Mouse (Mus musculus) kidney, embryonic 16.5 days (tissue): ENCODE data around the gene Gda. TPM values are rescaled to one million over a fixed set of nuclear protein-coding genes. Genes with fewer than 3 reads are reported as not detected.

Source experiments
- ATAC-seq: fragments of 200-750 bp; cut with Nextera tagmentation; 2 replicates; pipeline ENCODE4 v1.8.0; 2017; ENCODE audit warnings: moderate TSS enrichment; ENCODE audit not compliant: low FRiP score, low TSS enrichment
- H3K27ac ChIP-seq: fragments of 300-500 bp; sonication (generic); 2 replicates; pipeline ENCODE4 v1.5.1; 2014; ENCODE audit warnings: low read length
- H3K27me3 ChIP-seq: fragments of 300-500 bp; sonication (generic); 2 replicates; pipeline ENCODE4 v1.6.1; 2014; ENCODE audit warnings: low read length, control low read depth, mixed read lengths; ENCODE audit not compliant: insufficient read depth
- H3K36me3 ChIP-seq: fragments of 300-500 bp; sonication (generic); 2 replicates; pipeline ENCODE4 v1.6.1; 2014; ENCODE audit warnings: low read length, control low read depth, mixed read lengths; ENCODE audit not compliant: insufficient read depth
- H3K4me1 ChIP-seq: fragments of 300-500 bp; sonication (generic); 2 replicates; pipeline ENCODE4 v1.6.1; 2014; ENCODE audit warnings: low read length, control low read depth, mixed read lengths; ENCODE audit not compliant: insufficient read depth
- H3K4me2 ChIP-seq: fragments of 300-500 bp; sonication (generic); replicated peaks from 2 replicates; pipeline ENCODE4 v1.6.1; 2014; ENCODE audit warnings: low read depth, low read length
- H3K4me3 ChIP-seq: fragments of 300-500 bp; sonication (generic); 2 replicates; pipeline ENCODE4 v1.5.1; 2014; ENCODE audit warnings: mild to moderate bottlenecking, low read length
- H3K9ac ChIP-seq: fragments of 300-500 bp; sonication (generic); replicated peaks from 2 replicates; pipeline ENCODE4 v1.6.1; 2014; ENCODE audit warnings: low read length
- H3K9me3 ChIP-seq: fragments of 300-500 bp; sonication (generic); 2 replicates; pipeline ENCODE4 v1.6.1; 2016; ENCODE audit warnings: low read length, control low read depth
- WGBS: fragments of 180-500 bp; shearing (Covaris S2); extraction: QIAGEN DNeasy Blood & Tissue Kit; methylation state at CpG from one replicate; pipeline ENCODE4 v1.1.7; 2014; 5-methylcytosine and 5-hydroxymethylcytosine counted together
- polyA plus RNA-seq: library from polyadenylated mRNA; unstranded; fragments of >200 nt; fragmentation: Nextera tagmentation; extraction: Ambion mirVana; gene quantifications from 2 replicates; pipeline ENCODE4 v1.2.1, GENCODE M21; 2015

Gene Gda
- polyA plus RNA-seq, 1 experiment from 2014 or later, result 0.06 TPM

DNA sequence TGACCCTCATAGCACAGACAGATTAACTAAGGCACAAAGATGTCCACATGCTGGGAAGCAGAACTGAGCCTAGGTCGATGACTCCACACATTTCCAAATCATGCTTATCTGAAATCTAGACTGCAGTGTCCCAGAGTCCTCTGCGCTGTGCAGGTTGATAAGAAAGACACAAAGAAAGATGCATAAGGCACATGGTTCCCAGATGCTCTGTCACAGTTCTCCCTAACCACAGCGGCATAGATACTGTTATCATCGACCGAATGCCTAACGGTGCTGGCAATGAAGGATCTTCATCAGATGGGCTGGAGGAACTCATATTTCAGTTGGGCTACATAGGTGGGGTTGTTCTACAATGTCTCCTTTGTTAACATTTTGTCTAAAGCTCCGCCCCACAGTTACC lies 49.5 kb downstream of the Gda start:
- Histone ChIP-seq H3K4me2 (no peak overlapping the region), H3K9me3 (no peaks in the 10 kb centered on the region), H3K9ac (no peak overlapping the region), H3K4me1 (no peaks in the 10 kb centered on the region), H3K27me3 (no peaks in the 10 kb centered on the region), H3K36me3 (no peaks in the 10 kb centered on the region), H3K4me3 (no peak overlapping the region), H3K27ac (no peak overlapping the region)
- ATAC-seq, result no peak
- WGBS, result 92% methylated on average over 7 of the region's 7 CpGs

DNA sequence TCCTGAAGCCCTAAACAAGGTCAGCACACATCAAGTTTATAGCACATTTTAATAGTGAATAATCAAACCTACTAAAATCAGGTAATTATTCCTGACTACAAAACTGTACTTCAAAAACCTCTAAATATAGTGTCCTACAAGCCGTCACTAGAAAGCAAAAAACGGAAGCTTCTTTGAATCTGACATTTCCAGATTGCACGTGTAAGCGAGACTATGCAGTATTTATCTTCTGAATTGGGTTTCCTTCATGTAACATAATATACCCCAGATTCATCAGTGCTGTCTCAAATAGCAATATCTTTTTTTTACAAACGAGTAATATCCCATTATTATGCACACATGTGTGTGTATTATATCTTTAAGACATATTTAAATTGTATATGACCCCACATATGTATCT lies 54.8 kb downstream of the Gda start:
- H3K4me1 ChIP-seq, result no peaks in the 10 kb centered on the region
- H3K27ac ChIP-seq, result no peak overlapping the region
- H3K4me2 ChIP-seq, result no peak overlapping the region
- H3K27me3 ChIP-seq, result no peaks in the 10 kb centered on the region
- H3K9me3 ChIP-seq, result no peaks in the 10 kb centered on the region
- no peak overlapping the region for H3K9ac ChIP-seq
- H3K4me3 ChIP-seq, result no peak overlapping the region
- no peaks in the 10 kb centered on the region for H3K36me3 ChIP-seq
- ATAC-seq, result no peak
- 80% methylated on average over 5 of the region's 5 CpGs for WGBS

DNA sequence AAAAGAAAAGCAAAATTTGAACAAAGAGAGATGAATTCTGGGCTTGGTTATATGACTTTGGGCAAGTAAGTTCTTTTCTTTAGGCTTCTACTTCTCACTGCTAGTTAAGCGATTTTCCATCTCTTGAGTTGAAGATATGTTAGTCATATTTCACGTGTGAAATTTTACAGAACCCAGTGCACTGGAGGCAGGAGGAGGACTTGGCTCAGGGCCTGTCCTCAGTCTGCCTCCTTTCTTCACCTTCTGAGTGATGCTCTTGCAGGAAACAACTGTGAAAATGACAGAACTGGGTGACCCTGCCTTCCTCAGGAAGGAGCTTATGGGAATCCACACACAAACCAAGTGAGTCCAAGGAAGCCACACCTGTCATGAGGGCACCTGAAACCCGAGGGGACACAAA lies 57.9 kb downstream of the Gda start:
- H3K4me1 ChIP-seq, result no peaks in the 10 kb centered on the region
- H3K36me3 ChIP-seq, result no peaks in the 10 kb centered on the region
- H3K27me3 ChIP-seq, result no peaks in the 10 kb centered on the region
- WGBS, result 68% methylated on average over 3 of the region's 3 CpGs
- H3K9ac ChIP-seq, result no peak overlapping the region
- H3K9me3 ChIP-seq, result no peaks in the 10 kb centered on the region
- no peak overlapping the region for H3K27ac ChIP-seq
- H3K4me3 ChIP-seq, result no peak overlapping the region
- ATAC-seq, result no peak
- no peak overlapping the region for H3K4me2 ChIP-seq

DNA sequence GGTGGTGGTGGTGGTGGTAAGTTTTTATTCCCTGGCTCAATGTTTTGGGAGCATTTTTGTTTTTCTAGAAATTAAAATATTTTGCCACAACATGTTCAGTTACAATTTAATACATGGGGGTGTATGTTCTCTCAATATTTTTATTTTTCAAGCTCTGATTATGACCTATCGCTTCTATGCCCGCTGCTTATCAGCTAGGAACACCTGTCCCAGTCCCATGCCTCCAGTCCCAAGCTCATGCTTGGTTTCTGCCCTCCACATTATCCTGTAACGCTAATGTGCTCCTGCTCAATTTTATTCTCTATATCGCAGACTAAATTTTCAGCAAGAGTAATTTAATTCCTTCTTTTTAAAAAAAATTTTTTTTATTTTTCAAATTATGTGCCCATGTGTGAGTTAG lies 64.1 kb downstream of the Gda start:
- no peaks in the 10 kb centered on the region for H3K27me3 ChIP-seq
- H3K27ac ChIP-seq, result no peak overlapping the region
- no peak for ATAC-seq
- no peaks in the 10 kb centered on the region for H3K4me1 ChIP-seq
- no peaks in the 10 kb centered on the region for H3K36me3 ChIP-seq
- H3K9me3 ChIP-seq, result no peaks in the 10 kb centered on the region
- H3K4me3 ChIP-seq, result no peak overlapping the region
- H3K9ac ChIP-seq, result no peak overlapping the region
- WGBS, result 91% methylated on average over 4 of the region's 4 CpGs
- H3K4me2 ChIP-seq, result no peak overlapping the region

DNA sequence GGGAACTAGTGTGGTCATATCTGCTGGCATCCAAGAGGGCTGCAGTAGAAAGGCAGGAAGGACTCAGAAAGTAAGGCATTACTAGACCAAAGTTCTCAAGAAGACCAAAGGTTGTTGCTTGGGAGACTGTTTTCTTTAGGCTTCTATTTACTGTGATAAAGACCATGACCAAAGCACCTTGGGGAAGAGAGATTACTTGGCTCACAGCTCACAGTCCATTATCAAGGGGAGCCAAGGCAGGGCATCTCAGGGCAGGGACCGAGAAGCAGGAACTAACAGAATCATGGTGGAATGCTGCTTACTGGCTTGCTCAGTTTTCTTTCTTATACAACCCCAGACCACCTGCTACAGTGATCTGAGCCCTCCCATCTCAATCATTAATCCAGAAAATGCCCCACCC lies 65.9 kb downstream of the Gda start:
- Histone ChIP-seq H3K9me3 (no peaks in the 10 kb centered on the region), H3K4me2 (no peak overlapping the region), H3K27me3 (no peaks in the 10 kb centered on the region), H3K4me3 (no peak overlapping the region), H3K36me3 (no peaks in the 10 kb centered on the region), H3K4me1 (no peaks in the 10 kb centered on the region), H3K27ac (no peak overlapping the region), H3K9ac (no peak overlapping the region)
- WGBS, result 74% methylated on average over 1 of the region's 1 CpGs
- no peak for ATAC-seq

DNA sequence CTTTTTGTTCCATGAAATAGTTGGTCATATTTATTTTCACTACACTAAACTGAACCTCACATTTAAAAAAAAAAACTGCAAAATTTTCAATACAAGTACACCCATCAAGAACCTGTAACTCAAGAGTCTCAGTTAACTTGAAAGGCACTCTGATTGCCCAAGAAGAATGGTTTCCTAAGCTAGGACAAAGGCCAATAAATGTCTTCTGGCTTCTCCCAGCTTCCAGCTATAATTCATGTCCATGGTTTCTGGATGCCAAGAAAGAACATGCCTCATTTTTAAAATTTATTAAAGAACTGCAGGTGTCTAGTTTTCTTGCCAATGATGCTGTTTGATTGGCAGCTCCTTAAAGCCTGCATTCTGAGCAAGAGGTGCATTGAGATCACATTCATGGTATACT lies 75.3 kb downstream of the Gda start:
- no peak overlapping the region for H3K4me2 ChIP-seq
- no peak overlapping the region for H3K9ac ChIP-seq
- ATAC-seq, result no peak
- no peak overlapping the region for H3K27ac ChIP-seq
- H3K4me3 ChIP-seq, result no peak overlapping the region
- H3K36me3 ChIP-seq, result no peaks in the 10 kb centered on the region
- no peaks in the 10 kb centered on the region for H3K4me1 ChIP-seq
- H3K27me3 ChIP-seq, result no peaks in the 10 kb centered on the region
- H3K9me3 ChIP-seq, result no peaks in the 10 kb centered on the region

DNA sequence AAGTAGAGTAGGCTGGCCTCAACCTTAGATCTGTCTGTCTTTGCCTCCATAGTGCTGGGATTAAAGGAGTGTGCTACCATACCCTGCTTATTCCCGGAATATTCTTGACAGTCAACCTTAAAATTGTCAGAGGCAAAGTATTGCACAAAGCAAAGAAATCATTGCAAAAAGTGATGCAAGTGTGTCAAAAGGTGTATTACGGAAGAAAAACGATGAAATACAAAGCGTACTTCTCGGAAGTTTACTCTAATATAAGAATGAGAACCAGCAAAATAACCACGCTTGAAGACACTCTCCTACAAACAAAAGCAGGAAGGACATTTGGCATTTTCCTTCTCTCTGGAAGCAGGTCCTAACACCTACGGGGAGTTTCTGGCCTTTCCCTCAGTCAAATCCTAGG lies 76.9 kb downstream of the Gda start:
- Histone ChIP-seq H3K4me1 (no peaks in the 10 kb centered on the region), H3K27ac (no peak overlapping the region), H3K36me3 (no peaks in the 10 kb centered on the region), H3K9ac (no peak overlapping the region), H3K4me2 (no peak overlapping the region), H3K4me3 (no peak overlapping the region), H3K27me3 (no peaks in the 10 kb centered on the region), H3K9me3 (no peaks in the 10 kb centered on the region)
- ATAC-seq, result no peak
- 92% methylated on average over 7 of the region's 7 CpGs for WGBS

DNA sequence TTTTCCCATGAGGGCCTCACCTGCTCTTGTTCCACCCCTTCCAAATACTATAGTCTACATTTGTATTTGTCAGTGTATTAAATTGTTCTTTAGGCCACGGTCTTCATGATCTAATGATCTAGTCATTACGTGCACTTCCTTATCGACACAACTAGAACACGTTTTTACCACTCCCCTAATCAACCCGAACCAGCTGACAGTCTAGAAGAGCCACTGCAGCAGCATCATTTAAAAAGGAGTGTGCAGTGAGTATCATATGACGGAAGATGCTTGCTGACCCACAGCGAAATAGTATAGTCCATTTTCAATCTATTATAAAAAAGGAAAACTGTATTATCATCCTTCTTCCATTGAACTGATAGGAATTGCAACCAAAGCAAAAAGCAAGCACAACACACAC lies 82.3 kb downstream of the Gda start:
- ATAC-seq, result no peak
- H3K27ac ChIP-seq, result no peak overlapping the region
- H3K4me1 ChIP-seq, result no peaks in the 10 kb centered on the region
- H3K4me3 ChIP-seq, result no peak overlapping the region
- no peak overlapping the region for H3K4me2 ChIP-seq
- no peaks in the 10 kb centered on the region for H3K9me3 ChIP-seq
- no peaks in the 10 kb centered on the region for H3K36me3 ChIP-seq
- H3K9ac ChIP-seq, result no peak overlapping the region
- H3K27me3 ChIP-seq, result no peaks in the 10 kb centered on the region
- WGBS, result 82% methylated on average over 7 of the region's 7 CpGs

DNA sequence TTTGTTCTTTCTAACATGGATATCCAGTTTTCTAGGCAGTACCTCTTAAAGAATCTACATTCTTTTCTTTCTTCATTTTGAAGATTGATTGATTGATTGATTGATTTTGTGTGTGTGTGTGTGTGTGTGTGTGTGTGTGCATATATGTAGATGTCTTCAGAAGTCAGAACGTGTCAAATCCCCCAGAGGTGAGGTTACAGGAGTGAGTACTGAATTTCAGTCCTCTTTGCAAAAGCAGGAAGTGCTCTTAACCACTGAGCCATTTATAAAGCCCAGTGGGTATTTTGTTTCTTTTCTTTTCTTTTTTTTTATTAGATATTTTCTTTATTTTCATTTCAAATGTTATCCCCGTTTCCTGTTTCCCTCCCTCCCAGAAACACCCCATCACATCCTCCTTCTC lies 86.4 kb downstream of the Gda start:
- Histone ChIP-seq H3K4me3 (no peak overlapping the region), H3K27me3 (no peaks in the 10 kb centered on the region), H3K4me2 (no peak overlapping the region), H3K9me3 (no peaks in the 10 kb centered on the region), H3K27ac (no peak overlapping the region), H3K9ac (no peak overlapping the region), H3K4me1 (no peaks in the 10 kb centered on the region), H3K36me3 (no peaks in the 10 kb centered on the region)
- 68% methylated on average over 2 of the region's 2 CpGs for WGBS
- no peak for ATAC-seq

DNA sequence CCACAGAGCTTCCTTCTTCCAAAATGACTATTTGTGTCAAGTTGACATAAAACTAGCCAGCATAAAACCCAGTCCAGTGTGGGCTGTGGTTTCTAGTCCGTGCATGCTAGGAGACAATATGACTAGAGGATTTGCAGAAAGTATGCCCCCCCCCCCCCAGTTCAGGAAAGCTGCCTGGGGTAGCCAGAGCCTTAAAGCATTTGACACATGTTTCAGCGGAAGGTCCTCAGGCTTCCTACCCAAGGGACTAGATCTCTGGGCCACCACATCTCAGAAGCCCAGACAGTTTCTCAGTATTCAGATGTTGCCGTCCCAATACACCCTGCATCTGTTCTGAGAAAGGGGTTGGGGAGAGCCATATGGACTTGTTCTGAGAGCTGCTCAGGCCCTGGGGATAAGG lies 89.0 kb downstream of the Gda start:
- Histone ChIP-seq H3K4me1 (no peaks in the 10 kb centered on the region), H3K4me3 (no peak overlapping the region), H3K36me3 (no peaks in the 10 kb centered on the region), H3K9me3 (no peaks in the 10 kb centered on the region), H3K27ac (no peak overlapping the region), H3K9ac (no peak overlapping the region), H3K27me3 (no peaks in the 10 kb centered on the region), H3K4me2 (no peak overlapping the region)
- ATAC-seq, result no peak
- 85% methylated on average over 3 of the region's 3 CpGs for WGBS
